Mouse (Mus musculus): ENCODE results near the gene Sumo1. TPM values are rescaled to one million over a fixed set of nuclear protein-coding genes. Genes with fewer than 3 reads are reported as not detected.

The Sumo1 gene
- polyA plus RNA-seq, 1 experiment from 2014 or later, result 359 TPM

- H3K4me2 ChIP-seq (replicated peaks), result peak overlapping the region; percentile 70
- H3K9me3 ChIP-seq (ENCODE audit: control insufficient read depth, low read length), result no peaks in the 10 kb centered on the region
- H3K9ac ChIP-seq, result peak overlapping the region; percentile 49; the same call in 1 of the 2 replicates
- no peaks in the 10 kb centered on the region for H3K36me3 ChIP-seq (replicated peaks; ENCODE audit: control insufficient read depth, insufficient read depth)
- H3K4me1 ChIP-seq (replicated peaks; ENCODE audit: control insufficient read depth, insufficient read depth, low read length), result peaks cover 15% of the 10 kb centered on the region
- no peak overlapping the region for H3K27ac ChIP-seq
- ATAC-seq (ENCODE audit: low FRiP score) (peak; percentile 56; the same call in 1 of the 2 replicates), DNase-seq (ENCODE audit: low spot score) (no peak)
- WGBS, result 11% methylated on average over 11 of the region's 11 CpGs
- H3K27me3 ChIP-seq (ENCODE audit: control insufficient read depth, insufficient read depth, low read length), result 0 out of 2 replicates have a peak, but pooled peaks cover 4% of the 10 kb centered on the region
- peak overlapping the region; percentile 74 for H3K4me3 ChIP-seq (replicated peaks; ENCODE audit: low read length)
These were observed 13.5 kb upstream of the Sumo1 start for GRCm38 (mm10) chr1:59683926-59684818.

DNA sequence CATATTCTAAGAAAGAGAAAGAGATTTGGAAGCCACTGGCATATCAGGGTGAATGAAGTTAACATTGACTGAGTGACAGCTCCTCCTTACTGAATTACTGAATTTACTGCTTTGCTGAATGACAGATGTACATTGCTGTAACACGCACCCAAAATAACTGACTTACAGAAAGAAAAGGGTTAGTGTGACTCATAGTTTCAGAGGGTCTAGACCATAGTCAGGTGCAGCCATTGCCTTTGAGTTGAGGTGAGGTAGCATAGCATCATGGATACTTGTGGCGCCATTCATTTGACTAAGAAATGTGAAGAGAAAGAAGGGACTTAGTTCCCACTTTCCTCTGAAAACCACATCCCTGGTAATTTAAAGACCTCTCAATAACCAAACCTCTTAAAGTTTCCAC is 3.0 kb upstream of the Sumo1 start:
- Histone ChIP-seq H3K4me3 (replicated peaks; ENCODE audit: low read length) (no peak overlapping the region), H3K27ac (no peak overlapping the region), H3K4me2 (replicated peaks) (no peak overlapping the region), H3K9me3 (ENCODE audit: control insufficient read depth, low read length) (no peaks in the 10 kb centered on the region), H3K36me3 (replicated peaks; ENCODE audit: control insufficient read depth, insufficient read depth) (no peaks in the 10 kb centered on the region), H3K4me1 (replicated peaks; ENCODE audit: control insufficient read depth, insufficient read depth, low read length) (peaks cover 17% of the 10 kb centered on the region), H3K27me3 (ENCODE audit: control insufficient read depth, insufficient read depth, low read length) (no peaks in the 10 kb centered on the region), H3K9ac (no peak overlapping the region)
- ATAC-seq (ENCODE audit: low FRiP score) (no peak), DNase-seq (ENCODE audit: low spot score) (no peak)
- WGBS, result 100% methylated on average over 2 of the region's 2 CpGs

GRCm38 (mm10) chr1:59669962-59670630 is 538 bp downstream of the Sumo1 start:
- Histone ChIP-seq H3K9me3 (ENCODE audit: control insufficient read depth, low read length) (no peaks in the 10 kb centered on the region), H3K4me1 (replicated peaks; ENCODE audit: control insufficient read depth, insufficient read depth, low read length) (peaks cover 21% of the 10 kb centered on the region), H3K27ac (peak overlapping the region; percentile 94), H3K4me3 (replicated peaks; ENCODE audit: low read length) (peak overlapping the region; percentile 98), H3K9ac (peak overlapping the region; percentile 97), H3K36me3 (replicated peaks; ENCODE audit: control insufficient read depth, insufficient read depth) (no peaks in the 10 kb centered on the region), H3K27me3 (ENCODE audit: control insufficient read depth, insufficient read depth, low read length) (no peaks in the 10 kb centered on the region), H3K4me2 (replicated peaks) (peak overlapping the region; percentile 87)
- ATAC-seq (ENCODE audit: low FRiP score) (peak; percentile 82; the same call in 1 of the 2 replicates), DNase-seq (ENCODE audit: low spot score) (no peak)
- under 1% methylated on average over 41 of the region's 54 CpGs for WGBS

DNA sequence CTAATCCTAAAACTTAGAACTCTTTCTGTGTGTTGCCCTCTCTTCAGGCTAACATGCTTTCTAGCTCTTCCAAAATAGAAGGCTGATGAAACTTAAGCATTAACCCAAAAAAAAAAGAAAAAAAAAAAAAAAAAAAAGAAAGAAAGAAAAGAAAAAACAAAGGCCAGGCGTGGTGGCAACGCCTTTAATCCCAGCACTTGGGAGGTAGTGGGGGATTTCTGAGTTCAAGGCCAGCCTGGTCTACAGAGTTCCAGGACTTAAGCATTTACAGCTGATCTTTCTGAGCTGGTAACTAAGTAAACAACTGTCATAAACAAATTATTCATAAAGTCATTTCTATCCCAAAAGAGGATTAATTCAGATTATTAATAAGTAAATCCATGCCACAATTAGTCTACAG is 1.8 kb downstream of the Sumo1 start:
- Histone ChIP-seq H3K9ac (no peak overlapping the region), H3K4me1 (replicated peaks; ENCODE audit: control insufficient read depth, insufficient read depth, low read length) (peaks cover 21% of the 10 kb centered on the region), H3K4me3 (replicated peaks; ENCODE audit: low read length) (no peak overlapping the region), H3K4me2 (replicated peaks) (peak overlapping the region; percentile 87; the same call in 1 of the 2 replicates), H3K9me3 (ENCODE audit: control insufficient read depth, low read length) (no peaks in the 10 kb centered on the region), H3K27me3 (ENCODE audit: control insufficient read depth, insufficient read depth, low read length) (no peaks in the 10 kb centered on the region), H3K27ac (no peak overlapping the region), H3K36me3 (replicated peaks; ENCODE audit: control insufficient read depth, insufficient read depth) (no peaks in the 10 kb centered on the region)
- DNase-seq (ENCODE audit: low spot score) (no peak), ATAC-seq (ENCODE audit: low FRiP score) (no peak)
- WGBS, result 87% methylated on average over 2 of the region's 2 CpGs

DNA sequence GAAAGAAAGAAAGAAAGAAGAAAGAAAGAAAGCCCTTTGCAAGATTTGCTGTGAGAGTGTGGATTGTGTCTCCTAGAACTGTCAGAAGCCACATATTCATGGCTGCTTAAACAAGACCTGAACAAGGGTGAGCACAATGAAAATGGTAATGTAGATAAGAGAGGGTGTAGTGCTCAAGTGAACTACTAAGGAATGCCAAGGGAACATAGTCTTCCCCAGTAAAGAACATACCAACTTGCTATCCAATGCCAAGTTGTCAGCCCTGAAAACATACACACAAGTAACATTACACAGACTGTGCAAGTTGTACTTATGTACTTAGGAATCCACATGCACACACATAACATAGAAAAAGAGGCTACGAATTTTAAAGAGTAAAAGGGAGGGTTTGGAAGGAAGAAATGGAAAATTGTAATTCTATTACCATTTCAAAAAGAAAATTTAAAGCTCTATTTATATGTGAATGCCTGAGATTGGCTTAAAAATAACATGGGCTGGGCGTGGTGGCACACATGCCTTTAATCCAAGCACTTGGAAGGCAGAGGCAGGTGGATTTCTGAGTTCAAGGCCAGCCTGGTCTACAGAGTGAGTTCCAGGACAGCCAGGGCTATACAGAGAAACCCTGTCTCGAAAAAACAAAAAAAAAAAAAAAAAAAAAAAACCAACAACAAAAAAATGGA is 7.0 kb downstream of the Sumo1 start:
- Histone ChIP-seq H3K27ac (no peak overlapping the region), H3K4me2 (replicated peaks) (no peak overlapping the region), H3K4me1 (replicated peaks; ENCODE audit: control insufficient read depth, insufficient read depth, low read length) (peaks cover 4% of the 10 kb centered on the region; the same call in 1 of the 2 replicates), H3K9me3 (ENCODE audit: control insufficient read depth, low read length) (no peaks in the 10 kb centered on the region), H3K36me3 (replicated peaks; ENCODE audit: control insufficient read depth, insufficient read depth) (0 out of 2 replicates have a peak, but pooled peaks cover 2% of the 10 kb centered on the region), H3K9ac (no peak overlapping the region), H3K4me3 (replicated peaks; ENCODE audit: low read length) (no peak overlapping the region), H3K27me3 (ENCODE audit: control insufficient read depth, insufficient read depth, low read length) (no peaks in the 10 kb centered on the region)
- DNase-seq (ENCODE audit: low spot score) (no peak), ATAC-seq (ENCODE audit: low FRiP score) (no peak)
- WGBS, result 93% methylated on average over 2 of the region's 3 CpGs

GRCm38 (mm10) chr1:59656244-59657171 is 14.1 kb downstream of the Sumo1 start:
- WGBS, result 91% methylated on average over 7 of the region's 7 CpGs
- Histone ChIP-seq H3K4me2 (replicated peaks) (no peak overlapping the region), H3K9ac (no peak overlapping the region), H3K36me3 (replicated peaks; ENCODE audit: control insufficient read depth, insufficient read depth) (peaks cover 33% of the 10 kb centered on the region), H3K27ac (no peak overlapping the region), H3K9me3 (ENCODE audit: control insufficient read depth, low read length) (no peaks in the 10 kb centered on the region), H3K27me3 (ENCODE audit: control insufficient read depth, insufficient read depth, low read length) (no peaks in the 10 kb centered on the region), H3K4me3 (replicated peaks; ENCODE audit: low read length) (no peak overlapping the region), H3K4me1 (replicated peaks; ENCODE audit: control insufficient read depth, insufficient read depth, low read length) (no peaks in the 10 kb centered on the region)
- ATAC-seq (ENCODE audit: low FRiP score), result no peak
- DNase-seq (ENCODE audit: low spot score), result no peak

DNA sequence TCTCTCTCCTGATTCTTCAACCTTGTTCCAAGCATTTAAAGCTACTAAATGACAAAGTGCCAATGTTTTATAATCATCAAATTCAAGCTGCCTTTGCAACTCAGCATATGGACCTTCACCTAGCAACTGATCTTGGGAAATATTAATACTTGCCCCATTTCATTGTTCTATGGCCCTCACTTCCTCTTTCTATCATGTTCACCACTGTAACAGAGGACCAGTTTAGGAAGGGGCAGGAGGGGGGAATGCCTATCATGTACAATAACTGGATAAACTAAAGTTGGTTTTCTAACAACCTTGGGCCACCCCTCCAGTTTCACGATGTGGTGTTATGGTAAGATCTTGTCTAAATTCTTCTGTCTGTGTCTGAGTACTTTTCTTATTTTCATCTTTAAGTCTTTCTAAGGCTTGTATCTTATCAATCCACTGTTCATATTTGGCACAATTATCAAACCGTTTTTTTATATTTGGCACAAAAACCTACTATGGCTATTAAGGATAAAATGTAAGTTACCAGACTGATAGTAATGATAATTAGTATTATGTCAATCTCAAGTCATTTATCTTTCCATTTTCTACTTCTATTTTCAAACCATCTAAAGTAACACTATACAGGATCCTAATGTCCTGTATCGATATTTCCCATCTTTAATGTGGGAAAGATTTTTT is 17.3 kb downstream of the Sumo1 start:
- peaks cover 44% of the 10 kb centered on the region for H3K36me3 ChIP-seq (replicated peaks; ENCODE audit: control insufficient read depth, insufficient read depth)
- H3K4me2 ChIP-seq (replicated peaks), result no peak overlapping the region
- H3K9me3 ChIP-seq (ENCODE audit: control insufficient read depth, low read length), result no peaks in the 10 kb centered on the region
- H3K27ac ChIP-seq, result no peak overlapping the region
- no peak overlapping the region for H3K9ac ChIP-seq
- H3K27me3 ChIP-seq (ENCODE audit: control insufficient read depth, insufficient read depth, low read length), result no peaks in the 10 kb centered on the region
- WGBS, result 96% methylated on average over 3 of the region's 3 CpGs
- ATAC-seq (ENCODE audit: low FRiP score) (no peak), DNase-seq (ENCODE audit: low spot score) (no peak)
- H3K4me3 ChIP-seq (replicated peaks; ENCODE audit: low read length), result no peak overlapping the region
- no peaks in the 10 kb centered on the region for H3K4me1 ChIP-seq (replicated peaks; ENCODE audit: control insufficient read depth, insufficient read depth, low read length)

- 93% methylated on average over 3 of the region's 3 CpGs for WGBS
- DNase-seq (ENCODE audit: low spot score) (no peak), ATAC-seq (ENCODE audit: low FRiP score) (no peak)
- Histone ChIP-seq H3K9me3 (ENCODE audit: control insufficient read depth, low read length) (no peaks in the 10 kb centered on the region), H3K27me3 (ENCODE audit: control insufficient read depth, insufficient read depth, low read length) (no peaks in the 10 kb centered on the region), H3K4me3 (replicated peaks; ENCODE audit: low read length) (no peak overlapping the region), H3K9ac (no peak overlapping the region), H3K4me2 (replicated peaks) (no peak overlapping the region), H3K27ac (no peak overlapping the region), H3K36me3 (replicated peaks; ENCODE audit: control insufficient read depth, insufficient read depth) (peaks cover 50% of the 10 kb centered on the region), H3K4me1 (replicated peaks; ENCODE audit: control insufficient read depth, insufficient read depth, low read length) (no peaks in the 10 kb centered on the region)
These were observed 19.3 kb downstream of the Sumo1 start for GRCm38 (mm10) chr1:59651201-59651819.
